Mouse (Mus musculus) myocyte (in vitro differentiated cells): ENCODE data around the gene Cdkn1b. TPM values are rescaled to one million over a fixed set of nuclear protein-coding genes. Genes with fewer than 3 reads are reported as not detected.

Source experiments
- H3K27me3 ChIP-seq: one replicate; pipeline ENCODE4 v1.6.1; 2011; ENCODE audit not compliant: control insufficient read depth, insufficient read depth, insufficient read length
- H3K36me3 ChIP-seq: one replicate; pipeline ENCODE4 v1.6.1; 2011; ENCODE audit not compliant: control insufficient read depth, insufficient read depth
- H3K4me2 ChIP-seq: one replicate; pipeline ENCODE4 v1.6.1; 2011; ENCODE audit warnings: low read depth, control low read depth
- H3K4me3 ChIP-seq: one replicate; pipeline ENCODE4 v1.5.1; 2011; ENCODE audit warnings: mild to moderate bottlenecking, control low read depth, moderate library complexity
- H3K79me2 ChIP-seq: one replicate; pipeline ENCODE4 v1.6.1; 2011; ENCODE audit not compliant: control insufficient read depth, insufficient read depth
- H3ac ChIP-seq: one replicate; pipeline ENCODE4 v1.6.1; 2011; ENCODE audit not compliant: control insufficient read depth, insufficient read length
- CEBPB ChIP-seq: IDR thresholded peaks from 2 replicates; pipeline ENCODE4 v1.6.1; 2011; ENCODE audit warnings: mild to moderate bottlenecking, moderate library complexity; ENCODE audit not compliant: poor library complexity, insufficient read depth, severe bottlenecking
- E2F4 ChIP-seq: IDR thresholded peaks from one replicate; pipeline ENCODE4 v1.6.1; 2011; ENCODE audit warnings: mild to moderate bottlenecking, control low read depth, moderate library complexity; ENCODE audit not compliant: insufficient read depth
- MAX ChIP-seq: IDR thresholded peaks from one replicate; pipeline ENCODE4 v1.6.1; 2011; ENCODE audit warnings: low read depth, mild to moderate bottlenecking, control low read depth
- MYOD1 ChIP-seq, 3 experiments: IDR thresholded peaks; one replicate each; pipeline ENCODE4 v1.6.1; 2011; ENCODE audit warnings: control low read depth in 2 of 3, low read depth in 2 of 3, mild to moderate bottlenecking in 2 of 3, moderate library complexity in 1 of 3; ENCODE audit not compliant: insufficient read length in 2 of 3, control insufficient read depth in 1 of 3
- MYOG ChIP-seq, 3 experiments: IDR thresholded peaks; one replicate each; pipeline ENCODE4 v1.6.1; 2011; ENCODE audit warnings: control low read depth in 2 of 3, low read depth in 2 of 3, mild to moderate bottlenecking in 2 of 3; ENCODE audit not compliant: insufficient read length in 2 of 3, control insufficient read depth in 1 of 3, insufficient read depth in 1 of 3
- POLR2A ChIP-seq: IDR thresholded peaks from one replicate; pipeline ENCODE4 v1.6.1; 2011; ENCODE audit warnings: low read depth, mild to moderate bottlenecking, control low read depth, moderate library complexity; ENCODE audit not compliant: insufficient read length
- POLR2AphosphoS2 ChIP-seq: IDR thresholded peaks from one replicate; pipeline ENCODE4 v1.6.1; 2011; ENCODE audit warnings: low read depth, control low read depth; ENCODE audit not compliant: insufficient read length
- REST ChIP-seq: IDR thresholded peaks from one replicate; pipeline ENCODE4 v1.6.1; 2011; ENCODE audit warnings: mild to moderate bottlenecking, control low read depth, moderate library complexity; ENCODE audit not compliant: insufficient read depth, insufficient read length
- SRF ChIP-seq: IDR thresholded peaks from one replicate; pipeline ENCODE4 v1.6.1; 2011; ENCODE audit warnings: low read depth; ENCODE audit not compliant: control insufficient read depth, insufficient read length
- TCF12 ChIP-seq: IDR thresholded peaks from one replicate; pipeline ENCODE4 v1.6.1; 2011; ENCODE audit warnings: mild to moderate bottlenecking, control low read depth; ENCODE audit not compliant: poor library complexity, insufficient read depth, severe bottlenecking
- TCF3 ChIP-seq: IDR thresholded peaks from one replicate; pipeline ENCODE4 v1.6.1; 2011; ENCODE audit warnings: low read depth, control low read depth; ENCODE audit not compliant: insufficient read length
- USF1 ChIP-seq: IDR thresholded peaks from one replicate; pipeline ENCODE4 v1.6.1; 2011; ENCODE audit warnings: low read depth, mild to moderate bottlenecking, control low read depth, moderate library complexity
- polyA plus RNA-seq: library from polyadenylated mRNA; unstranded; fragments of >200 nt; fragmentation: generic; extraction: Trizol; gene quantifications from one replicate; pipeline ENCODE4 v1.2.1, GENCODE M21; 2012; ENCODE audit warnings: missing spikeins

Gene Cdkn1b
- polyA plus RNA-seq, 1 experiment, result 27.7 TPM

DNA sequence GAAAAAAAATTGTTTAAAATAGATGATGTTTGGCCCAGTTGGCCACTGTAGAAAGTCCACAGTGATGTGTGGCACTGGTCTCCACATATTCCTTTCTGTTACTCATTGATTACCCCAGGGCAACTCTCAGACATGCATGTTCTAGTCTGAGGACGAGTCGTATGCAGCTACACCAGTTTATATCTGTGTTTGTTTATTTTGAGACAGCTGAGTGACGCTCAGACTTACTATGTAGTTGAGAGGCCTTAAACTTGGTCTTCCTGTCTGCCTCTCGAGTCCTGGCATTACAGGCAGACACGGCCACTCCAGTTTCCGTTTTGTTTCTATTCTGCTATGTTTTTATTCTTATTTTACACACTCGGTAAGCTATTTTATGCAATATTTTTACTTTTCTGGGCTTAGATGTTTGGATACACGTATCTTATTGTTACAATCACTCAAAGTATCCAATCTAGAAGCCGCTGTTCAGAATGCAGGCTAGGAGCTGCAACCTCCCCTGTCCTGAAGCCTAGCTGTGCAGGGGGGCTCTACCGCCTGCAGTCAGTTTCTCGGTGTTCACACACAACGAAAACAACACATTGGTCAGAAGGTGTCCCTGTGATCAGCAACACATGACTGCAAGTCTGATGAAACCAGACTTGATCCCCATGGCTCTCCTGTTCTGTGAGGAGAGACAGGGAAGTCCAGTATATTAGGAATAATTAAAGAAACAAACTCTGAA lies 12.4 kb downstream of the Cdkn1b start:
- H3K79me2 ChIP-seq, result peaks cover 83% of the 10 kb centered on the region
- no peaks in the 10 kb centered on the region for H3K27me3 ChIP-seq
- peak overlapping the region; percentile 13 for H3K4me3 ChIP-seq
- no peak overlapping the region for H3ac ChIP-seq
- no peak for TF ChIP-seq SRF
- TF ChIP-seq MAX, result no peak
- TF ChIP-seq POLR2A, result peak; percentile 22
- TF ChIP-seq USF1, result peak; percentile 45
- H3K36me3 ChIP-seq, result no peaks in the 10 kb centered on the region
- H3K4me2 ChIP-seq, result peak overlapping the region; percentile 82

GRCm38 (mm10) chr6:134933207-134933558 lies 13.0 kb downstream of the Cdkn1b start:
- no peaks in the 10 kb centered on the region for H3K36me3 ChIP-seq
- H3K79me2 ChIP-seq, result peaks cover 85% of the 10 kb centered on the region
- H3K4me3 ChIP-seq, result peak overlapping the region; percentile 13
- peak overlapping the region; percentile 82 for H3K4me2 ChIP-seq
- H3ac ChIP-seq, result no peak overlapping the region
- H3K27me3 ChIP-seq, result no peaks in the 10 kb centered on the region
- TF ChIP-seq MAX (no peak), CEBPB (no peak)

DNA sequence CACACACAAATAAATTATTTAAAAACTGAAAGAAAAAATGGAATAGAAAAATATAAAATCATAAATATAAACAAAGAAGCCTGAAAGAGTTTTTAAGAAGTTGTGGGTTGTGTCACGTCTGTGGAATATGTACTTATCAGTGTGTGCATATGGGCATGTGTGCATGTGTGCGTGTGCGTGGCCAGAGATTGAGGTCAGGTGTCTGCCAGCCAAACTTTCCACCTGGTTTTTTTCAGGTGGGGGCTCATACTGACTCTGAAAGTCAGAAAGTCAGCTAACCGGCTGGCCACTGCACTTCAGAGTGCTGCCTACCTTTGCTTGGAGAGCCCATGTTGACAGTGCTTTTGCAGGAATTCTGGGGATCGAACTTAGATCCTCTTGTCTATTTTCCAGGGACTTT lies 14.1 kb downstream of the Cdkn1b start:
- no peak overlapping the region for H3ac ChIP-seq
- H3K79me2 ChIP-seq, result peaks cover 88% of the 10 kb centered on the region
- H3K4me2 ChIP-seq, result no peak overlapping the region
- no peaks in the 10 kb centered on the region for H3K27me3 ChIP-seq
- no peak for TF ChIP-seq SRF
- no peaks in the 10 kb centered on the region for H3K36me3 ChIP-seq
- H3K4me3 ChIP-seq, result no peak overlapping the region

DNA sequence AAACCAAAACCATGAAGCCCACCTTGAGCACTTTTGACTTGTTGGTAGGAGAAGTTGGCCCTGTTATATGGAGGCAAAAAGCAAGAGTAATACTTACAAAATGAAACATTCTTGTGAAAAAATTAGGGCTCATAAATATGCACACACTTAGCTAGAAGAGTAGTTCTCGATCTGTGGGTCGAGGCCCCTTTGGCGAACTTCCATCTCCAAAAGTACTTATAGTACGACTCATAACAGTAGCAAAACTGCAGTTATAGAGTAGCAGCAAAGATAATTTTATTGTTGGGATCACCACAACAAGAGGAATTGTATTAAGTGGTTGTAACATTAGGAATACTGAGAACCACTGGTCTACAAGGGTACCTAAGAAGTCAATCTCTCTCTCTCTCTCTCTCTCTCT lies 19.6 kb downstream of the Cdkn1b start:
- TF ChIP-seq TCF12 (no peak), MAX (no peak), MYOD1 (IDR thresholded peaks at IDR 0.05; ENCODE audit: control insufficient read depth in 1 of 3, insufficient read length in 2 of 3, low read depth in 2 of 3) (no peak), REST (no peak), E2F4 (no peak), SRF (no peak), POLR2AphosphoS2 (no peak), USF1 (no peak), CEBPB (no peak), MYOG (IDR thresholded peaks at IDR 0.05; ENCODE audit: control insufficient read depth in 1 of 3, insufficient read depth in 1 of 3, insufficient read length in 2 of 3, low read depth in 2 of 3) (no peak), TCF3 (no peak), POLR2A (no peak)
- no peak overlapping the region for H3K4me2 ChIP-seq
- no peaks in the 10 kb centered on the region for H3K27me3 ChIP-seq
- H3ac ChIP-seq, result no peak overlapping the region
- H3K36me3 ChIP-seq, result peaks cover 10% of the 10 kb centered on the region
- peaks cover 68% of the 10 kb centered on the region for H3K79me2 ChIP-seq
- H3K4me3 ChIP-seq, result no peak overlapping the region

DNA sequence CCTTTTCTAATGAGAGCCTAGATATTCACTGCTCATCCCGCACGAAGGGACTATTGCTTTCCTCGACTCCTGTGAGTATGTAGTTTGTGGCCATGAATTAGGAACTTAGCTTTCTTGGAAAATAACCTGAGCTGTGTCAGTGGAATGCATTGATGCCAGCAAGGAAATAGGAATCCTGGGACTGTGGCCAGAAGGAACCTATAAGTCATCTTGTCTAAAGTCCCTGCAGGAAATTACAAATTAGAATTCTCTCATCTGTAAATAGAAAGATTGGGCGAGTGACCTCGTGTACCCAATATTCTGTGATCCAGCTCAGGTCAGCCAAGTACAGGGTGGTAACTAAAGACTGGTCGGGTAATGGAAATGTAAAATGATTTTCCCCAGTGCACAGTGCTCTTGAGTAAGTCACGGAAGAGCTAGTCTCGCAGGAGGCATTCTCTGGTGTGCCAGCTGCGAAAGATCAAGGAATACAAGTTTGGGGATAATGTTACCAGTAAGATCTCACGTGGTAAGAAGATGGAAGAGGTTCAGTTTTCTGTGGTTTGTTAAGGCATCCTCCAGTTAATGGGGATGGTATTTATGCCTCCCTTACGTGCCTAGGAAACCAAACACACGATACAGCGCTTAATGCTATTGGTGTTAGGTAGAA lies 23.7 kb downstream of the Cdkn1b start:
- Histone ChIP-seq H3K36me3 (peaks cover 10% of the 10 kb centered on the region), H3ac (no peak overlapping the region), H3K27me3 (no peaks in the 10 kb centered on the region), H3K4me3 (no peak overlapping the region), H3K79me2 (peaks cover 50% of the 10 kb centered on the region), H3K4me2 (peak overlapping the region; percentile 57)
- no peak for TF ChIP-seq REST
- no peak for TF ChIP-seq POLR2AphosphoS2
- no peak for TF ChIP-seq CEBPB
- no peak for TF ChIP-seq SRF
- TF ChIP-seq TCF12, result no peak
- no peak for TF ChIP-seq TCF3
- TF ChIP-seq MAX, result no peak
- TF ChIP-seq POLR2A, result no peak
- TF ChIP-seq E2F4, result no peak
- TF ChIP-seq USF1, result peak; percentile 60
- TF ChIP-seq MYOD1 (IDR thresholded peaks at IDR 0.05; ENCODE audit: control insufficient read depth in 1 of 3, insufficient read length in 2 of 3, low read depth in 2 of 3), result peak in 2 of 3 experiments; percentile 54 to 67
- TF ChIP-seq MYOG (IDR thresholded peaks at IDR 0.05; ENCODE audit: control insufficient read depth in 1 of 3, insufficient read depth in 1 of 3, insufficient read length in 2 of 3, low read depth in 2 of 3), result peak in 1 of 3 experiments; percentile 50
